ENCODE assay signal across 10 mouse cellular contexts in genomic region chr9:34489760-34490159, GRCm38 (mm10). TPM values are rescaled to one million over a fixed set of nuclear protein-coding genes. Genes with fewer than 3 reads are reported as not detected.
DNase-seq lines count a peak whose midpoint lies in the region; ATAC-seq and TF ChIP-seq lines count a peak whose summit lies in the region.
"Had no signal": no experiment of that assay in that cellular context is flagged by ENCODE, and none has a peak within 500 bp of the region (broad histone marks: within the 10 kb centered on the region; RNA-seq: fewer than 3 reads in every experiment).

No protein-coding gene starts in this region.

- TF ChIP-seq CTCF in stomach, postnatal 0 days (IDR thresholded peaks at IDR 0.05; ENCODE audit: low read depth) = no peak

- H3K4me3 ChIP-seq in heart, embryonic 10.5 days = peak overlapping the region; percentile 69
- peak overlapping the region; percentile 52 for H3K4me3 ChIP-seq in lung, embryonic 16.5 days (ENCODE audit: low read length)
- H3K4me3 ChIP-seq in limb, embryonic 12.5 days (replicated peaks) = peak overlapping the region; percentile 62
- peak overlapping the region; percentile 62; the same call in 1 of the 2 replicates for H3K4me3 ChIP-seq in stomach, postnatal 0 days (ENCODE audit: low read depth, low read length)

- no peak for TF ChIP-seq EP300 in stomach, postnatal 0 days (optimal IDR thresholded peaks at IDR 0.05)

- no peaks in the 10 kb centered on the region for H3K9me3 ChIP-seq in heart, embryonic 10.5 days
- no peaks in the 10 kb centered on the region for H3K9me3 ChIP-seq in lung, embryonic 16.5 days (ENCODE audit: control insufficient read depth, low read length)
- H3K9me3 ChIP-seq in limb, embryonic 12.5 days = no peaks in the 10 kb centered on the region
- H3K9me3 ChIP-seq in stomach, postnatal 0 days (ENCODE audit: control insufficient read depth, low read length) = no peaks in the 10 kb centered on the region
- H3K9me3 ChIP-seq: megakaryocyte, embryonic 14.5 days had no signal

- H3K27me3 ChIP-seq in heart, embryonic 10.5 days (ENCODE audit: insufficient read depth, poor library complexity, severe bottlenecking) = peaks cover 92% of the 10 kb centered on the region
- H3K27me3 ChIP-seq in lung, embryonic 16.5 days (ENCODE audit: control insufficient read depth, insufficient read depth, low read depth, low read length) = peaks cover 57% of the 10 kb centered on the region
- H3K27me3 ChIP-seq in limb, embryonic 12.5 days = peaks cover 82% of the 10 kb centered on the region
- 0 out of 2 replicates have a peak, but pooled peaks cover 5% of the 10 kb centered on the region for H3K27me3 ChIP-seq in stomach, postnatal 0 days (ENCODE audit: control insufficient read depth, insufficient read depth, low read length)

- no peak for ATAC-seq in lung, embryonic 16.5 days (ENCODE audit: low read depth)
- ATAC-seq in limb, embryonic 12.5 days (ENCODE audit: insufficient number of reproducible peaks, insufficient read depth, low FRiP score, low TSS enrichment, low read depth) = no peak
- no peak for ATAC-seq in stomach, postnatal 0 days (ENCODE audit: low FRiP score, low TSS enrichment)

- WGBS in heart, embryonic 10.5 days = 21% methylated on average over 5 of the region's 5 CpGs
- WGBS in lung, embryonic 16.5 days = 21% methylated on average over 5 of the region's 5 CpGs
- WGBS in limb, embryonic 12.5 days = 19% methylated on average over 5 of the region's 5 CpGs
- WGBS in stomach, postnatal 0 days = 26% methylated on average over 5 of the region's 5 CpGs

- no peak overlapping the region for H3K27ac ChIP-seq in heart, embryonic 10.5 days
- no peak overlapping the region for H3K27ac ChIP-seq in lung, embryonic 16.5 days (ENCODE audit: low read length)
- H3K27ac ChIP-seq in limb, embryonic 12.5 days = no peak overlapping the region
- H3K27ac ChIP-seq in stomach, postnatal 0 days (replicated peaks) = no peak overlapping the region

- H3K36me3 ChIP-seq in heart, embryonic 10.5 days = no peaks in the 10 kb centered on the region
- no peaks in the 10 kb centered on the region for H3K36me3 ChIP-seq in lung, embryonic 16.5 days (ENCODE audit: control insufficient read depth, insufficient read depth, low read length)
- no peaks in the 10 kb centered on the region for H3K36me3 ChIP-seq in limb, embryonic 12.5 days
- H3K36me3 ChIP-seq in stomach, postnatal 0 days (ENCODE audit: control insufficient read depth, insufficient read depth, low read length) = no peaks in the 10 kb centered on the region

- peak overlapping the region; percentile 68 for H3K4me2 ChIP-seq in lung, embryonic 16.5 days (ENCODE audit: low read depth, low read length)
- peak overlapping the region; percentile 79 for H3K4me2 ChIP-seq in limb, embryonic 12.5 days
- H3K4me2 ChIP-seq in stomach, postnatal 0 days (replicated peaks; ENCODE audit: low read depth) = peak overlapping the region; percentile 91; the same call in 1 of the 2 replicates

- H3K9ac ChIP-seq in lung, embryonic 16.5 days (ENCODE audit: low read length) = no peak overlapping the region
- H3K9ac ChIP-seq in limb, embryonic 12.5 days (replicated peaks) = no peak overlapping the region
- H3K9ac ChIP-seq in stomach, postnatal 0 days (ENCODE audit: low read length) = no peak overlapping the region

- DNase-seq in heart, embryonic 10.5 days (ENCODE audit: low spot score) = no peak
- no peak for DNase-seq in heart, adult 9 months (ENCODE audit: low spot score in 2 of 2)
- no peak for DNase-seq in lung, postnatal 4 days
- no peak for DNase-seq in stomach, postnatal 0 days (ENCODE audit: low spot score)
- no peak for DNase-seq in ovary, adult 18-20 months (ENCODE audit: low spot score)
- no peak for DNase-seq in spleen, postnatal 10 days (ENCODE audit: low spot score in 2 of 2)
- DNase-seq: adrenal gland, adult 8-10 months had no signal

- peaks cover 19% of the 10 kb centered on the region for H3K4me1 ChIP-seq in heart, embryonic 10.5 days
- H3K4me1 ChIP-seq in lung, embryonic 16.5 days (replicated peaks; ENCODE audit: control insufficient read depth, insufficient read depth, low read length) = peaks cover 3% of the 10 kb centered on the region
- peaks cover 20% of the 10 kb centered on the region for H3K4me1 ChIP-seq in limb, embryonic 12.5 days (replicated peaks)
- 0 out of 2 replicates have a peak, but pooled peaks cover 2% of the 10 kb centered on the region for H3K4me1 ChIP-seq in stomach, postnatal 0 days (replicated peaks; ENCODE audit: control insufficient read depth, insufficient read depth)

RNA-seq across cellular contexts. Expression of gene Kirrel3, which starts 4.1 kb away (rescaled TPM):
- 0.48 and 1.0 TPM in 2 replicates for polyA plus RNA-seq in heart, embryonic 10.5 days (2016; fragmentation: Nextera tagmentation; extraction: Ambion mirVana)
- polyA plus RNA-seq in lung, embryonic 16.5 days (2015; fragmentation: Nextera tagmentation; extraction: Ambion mirVana) = 1.2 and 1.5 TPM in 2 replicates
- 7.8 and 10.5 TPM in 2 replicates for polyA plus RNA-seq in limb, embryonic 12.5 days (2016; fragmentation: Nextera tagmentation; extraction: Ambion mirVana)
- polyA plus RNA-seq in stomach, postnatal 0 days (2015; fragmentation: Nextera tagmentation; extraction: Ambion mirVana) = 1.3 and 1.4 TPM in 2 replicates
